Mouse (Mus musculus): ENCODE results near the gene Dapk3.
"Not testable (repeated sequence)": the region's sequence is repeated elsewhere in the genome, so short reads cannot be mapped to it uniquely, and the experiment has no call there.

Dapk3 gene

DNA sequence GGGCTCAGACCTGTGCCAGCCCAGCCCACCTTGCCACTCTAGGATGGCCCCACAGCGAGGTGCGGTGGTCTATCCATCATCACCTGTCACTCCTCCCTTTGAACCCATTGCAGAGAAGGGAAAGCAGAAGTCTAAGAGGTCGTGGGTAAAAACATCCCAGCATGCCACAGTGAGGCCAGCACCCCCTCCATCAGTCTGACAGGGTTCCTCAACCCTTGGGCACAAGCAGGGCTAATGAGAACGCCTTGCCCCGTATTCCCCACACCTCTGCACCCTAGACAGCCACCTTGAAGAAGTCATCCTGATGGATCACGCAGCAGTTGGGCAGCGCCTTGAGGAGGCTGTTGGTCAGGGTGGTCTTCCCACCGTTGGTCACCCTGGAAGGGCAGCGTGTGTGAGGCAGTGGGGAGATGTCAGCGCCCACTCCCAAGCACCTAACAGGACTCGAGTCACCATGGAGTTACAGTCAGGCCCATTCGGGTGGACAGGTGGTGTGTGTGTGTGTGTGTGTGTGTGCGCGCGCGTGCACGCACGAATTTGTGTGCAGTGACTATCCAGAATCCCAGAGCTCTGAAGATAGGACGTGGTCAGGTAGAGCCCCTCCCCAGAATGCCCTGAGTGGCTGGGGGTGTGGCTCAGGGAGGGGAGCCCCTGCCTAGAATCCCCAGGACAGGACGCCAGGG is 17.9 kb downstream of the Dapk3 start:
- no peak for ATAC-seq (ENCODE audit: low TSS enrichment)

DNA sequence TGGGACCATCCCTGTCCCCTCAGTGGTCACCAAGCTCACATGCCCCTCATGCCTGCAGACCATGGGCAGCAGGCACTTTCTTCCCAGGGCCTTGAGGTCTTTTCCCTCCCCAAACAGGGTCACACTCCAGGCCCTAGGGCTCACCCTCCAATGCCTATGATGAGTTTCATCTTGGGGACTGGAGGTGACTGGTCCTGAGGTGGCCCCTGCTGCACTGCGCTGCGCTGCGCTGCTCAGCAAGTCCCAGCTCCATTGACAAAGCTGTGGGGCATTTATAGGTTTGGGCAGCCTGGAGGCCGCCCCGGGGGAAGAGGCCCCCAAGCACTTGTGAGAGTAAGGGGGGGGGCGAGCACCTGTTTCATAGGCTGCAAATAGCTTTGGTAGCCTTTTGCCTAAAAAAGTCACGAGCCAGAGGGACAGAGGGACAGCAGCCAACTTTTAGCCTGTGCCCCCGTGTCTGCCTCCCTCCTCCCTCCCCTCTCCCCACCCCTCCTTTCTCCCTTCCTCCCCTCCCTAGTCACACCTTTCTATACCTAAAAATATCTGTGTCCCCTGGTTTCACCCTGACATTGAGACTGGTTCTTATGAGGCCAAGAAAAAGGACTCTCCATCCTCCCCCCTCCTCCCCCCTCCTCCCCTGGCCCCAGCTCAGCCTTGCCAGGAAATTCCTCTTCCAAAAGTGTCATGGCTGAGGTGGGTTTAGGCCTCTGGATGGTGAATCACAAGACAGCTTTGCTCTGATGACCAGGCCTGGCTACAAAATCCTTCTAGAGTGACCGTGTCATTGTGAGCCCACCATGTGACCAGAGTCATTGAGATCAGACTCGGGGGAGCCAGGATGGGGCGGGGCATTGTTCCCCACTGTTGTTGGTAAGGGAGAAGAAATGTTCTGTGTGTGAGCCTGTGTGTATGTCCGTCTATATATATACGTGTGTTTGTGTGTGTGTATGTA is 19.3 kb downstream of the Dapk3 start, which contains the start of gene Nmrk2:
Nmrk2 (minus strand) TSS at position 245 of the 952 bp plus-strand sequence.
- no peak for ATAC-seq (ENCODE audit: low TSS enrichment)

- ATAC-seq (ENCODE audit: low TSS enrichment), result no peak
Observed at GRCm38 (mm10) chr10:81202978-81203720, 20.3 kb downstream of the Dapk3 start.

DNA sequence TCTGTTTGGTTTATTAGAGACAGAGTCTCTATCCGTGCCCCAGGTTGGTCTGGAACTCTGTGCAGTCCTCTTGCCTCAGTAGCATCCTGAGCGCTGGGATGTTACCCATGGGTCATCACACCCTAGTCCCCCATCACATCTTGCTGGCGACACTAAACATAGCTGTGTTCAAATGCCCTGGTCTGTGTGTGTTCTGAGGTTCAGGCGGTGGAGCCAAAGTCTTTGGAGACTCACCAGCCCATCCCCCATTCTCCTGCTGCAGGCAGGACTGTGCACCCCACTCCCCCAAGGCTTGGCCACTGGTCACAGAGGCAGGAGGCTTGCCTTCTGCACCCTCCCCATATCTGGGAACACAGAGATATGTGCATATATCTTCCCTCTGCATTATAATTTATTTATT is 21.3 kb downstream of the Dapk3 start:
- peak; percentile 35 for ATAC-seq (ENCODE audit: low TSS enrichment)

GRCm38 (mm10) chr10:81210154-81210553 is 27.3 kb downstream of the Dapk3 start:
- no peak for ATAC-seq (ENCODE audit: low TSS enrichment)

DNA sequence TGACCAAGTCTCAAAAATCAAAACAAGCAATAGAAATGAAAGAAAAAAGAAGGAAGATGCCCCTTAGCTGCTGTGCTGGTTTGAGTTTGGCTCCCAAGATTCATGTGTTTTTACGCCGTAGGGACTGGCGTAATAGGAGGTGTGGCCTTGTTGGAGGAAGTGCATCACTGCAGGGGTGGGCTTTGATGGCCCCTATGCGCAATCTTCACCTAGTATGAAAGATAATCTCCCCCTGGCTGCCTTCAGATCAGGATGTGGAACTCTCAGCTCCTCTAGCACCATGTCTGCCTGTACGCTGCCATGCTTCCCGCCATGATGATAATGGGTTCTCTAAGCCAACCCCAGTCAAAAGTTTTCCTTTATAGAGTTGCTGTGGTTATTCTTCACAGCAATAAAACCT is 33.5 kb downstream of the Dapk3 start:
- no peak for ATAC-seq (ENCODE audit: low TSS enrichment)

- ATAC-seq (ENCODE audit: low TSS enrichment), result no peak
Observed at GRCm38 (mm10) chr10:81216810-81217209, 34.0 kb downstream of the Dapk3 start.

DNA sequence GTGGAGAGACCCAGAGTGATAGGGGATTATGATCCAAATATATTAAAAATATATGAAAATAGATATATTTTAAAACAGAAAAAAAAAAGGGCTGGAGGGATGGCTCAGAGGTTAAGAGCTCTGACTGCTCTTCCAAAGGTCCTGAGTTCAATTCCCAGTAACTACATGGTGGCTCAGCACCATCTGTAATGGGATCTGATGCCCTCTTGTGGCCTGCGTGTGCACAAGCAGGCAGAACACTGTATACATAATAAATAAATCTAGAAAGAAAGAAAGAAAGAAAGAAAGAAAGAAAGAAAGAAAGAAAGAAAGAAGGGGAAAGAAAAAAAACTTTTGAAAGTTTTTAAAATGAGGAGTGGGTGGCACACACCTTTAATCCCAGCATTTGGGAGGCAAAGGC is 34.5 kb downstream of the Dapk3 start:
- ATAC-seq (ENCODE audit: low TSS enrichment), result not testable (repeated sequence)

DNA sequence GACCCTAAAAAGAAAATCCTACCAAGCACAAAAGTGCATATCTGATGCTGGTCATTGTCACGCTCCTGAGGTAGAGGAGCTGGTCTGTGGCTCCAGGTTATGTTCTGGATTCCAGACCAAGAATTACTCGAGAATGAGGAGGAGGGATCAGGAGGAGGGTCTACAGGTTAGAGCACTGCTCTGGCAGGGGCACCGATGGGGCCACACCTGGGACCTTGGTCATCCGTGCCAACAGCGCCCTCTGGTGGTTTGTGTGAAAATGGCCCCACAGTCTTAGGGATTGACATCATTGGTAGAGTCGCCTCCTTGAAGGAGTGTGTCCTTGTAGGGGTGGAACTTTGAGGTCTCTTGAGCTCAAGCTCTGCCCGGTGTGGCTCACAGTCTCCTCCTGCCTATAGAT is 35.2 kb downstream of the Dapk3 start:
- ATAC-seq (ENCODE audit: low TSS enrichment), result peak; percentile 52; the same call in 1 of the 2 replicates

DNA sequence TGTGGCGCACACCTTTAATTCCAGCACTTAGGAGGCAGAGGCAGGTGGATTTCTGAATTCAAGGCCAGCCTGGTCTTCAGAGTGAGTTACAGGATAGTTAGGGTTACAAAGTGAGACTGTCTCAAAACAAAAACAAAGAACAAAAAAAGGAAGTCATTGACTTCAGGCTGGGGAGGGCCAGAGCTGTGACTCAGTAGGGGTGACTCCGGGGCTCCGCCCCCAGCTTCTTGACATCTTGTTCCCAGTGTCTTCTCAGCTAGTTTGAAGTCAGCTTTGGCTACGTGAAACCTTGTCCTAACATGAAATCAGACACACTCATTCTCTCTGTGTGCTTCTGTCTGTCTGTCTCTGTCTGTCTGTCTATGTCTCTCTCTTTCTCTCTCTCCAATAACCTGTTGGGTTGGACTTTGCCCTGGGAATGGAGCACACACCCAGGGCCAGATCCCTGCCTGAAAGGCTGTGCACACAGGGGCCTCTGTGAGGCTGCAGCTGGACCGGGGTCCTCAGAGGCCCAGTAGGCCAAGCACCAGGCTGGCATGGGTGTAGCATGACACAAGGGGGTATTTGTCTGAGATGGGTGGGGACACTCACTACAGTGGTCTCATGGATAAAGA is 38.7 kb downstream of the Dapk3 start:
- ATAC-seq (ENCODE audit: low TSS enrichment), result no peak

DNA sequence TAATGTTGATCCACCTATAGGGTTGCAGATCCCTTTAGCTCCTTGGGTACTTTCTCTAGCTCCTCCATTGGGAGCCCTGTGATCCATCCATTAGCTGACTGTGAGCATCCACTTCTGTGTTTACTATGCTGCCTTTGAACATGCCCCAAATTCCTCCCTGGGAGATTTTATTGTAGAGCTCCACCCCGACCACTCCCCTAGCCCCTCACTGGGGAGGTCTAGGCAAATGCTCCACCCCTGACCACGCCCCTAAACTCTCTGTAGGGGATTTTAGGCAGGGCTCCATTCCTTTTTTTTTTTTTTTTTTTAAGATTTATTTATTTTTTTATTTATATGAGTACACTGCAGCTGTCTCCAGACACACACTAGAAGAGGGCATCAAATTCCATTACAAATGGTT is 40.9 kb downstream of the Dapk3 start:
- ATAC-seq (ENCODE audit: low TSS enrichment), result not testable (repeated sequence)

DNA sequence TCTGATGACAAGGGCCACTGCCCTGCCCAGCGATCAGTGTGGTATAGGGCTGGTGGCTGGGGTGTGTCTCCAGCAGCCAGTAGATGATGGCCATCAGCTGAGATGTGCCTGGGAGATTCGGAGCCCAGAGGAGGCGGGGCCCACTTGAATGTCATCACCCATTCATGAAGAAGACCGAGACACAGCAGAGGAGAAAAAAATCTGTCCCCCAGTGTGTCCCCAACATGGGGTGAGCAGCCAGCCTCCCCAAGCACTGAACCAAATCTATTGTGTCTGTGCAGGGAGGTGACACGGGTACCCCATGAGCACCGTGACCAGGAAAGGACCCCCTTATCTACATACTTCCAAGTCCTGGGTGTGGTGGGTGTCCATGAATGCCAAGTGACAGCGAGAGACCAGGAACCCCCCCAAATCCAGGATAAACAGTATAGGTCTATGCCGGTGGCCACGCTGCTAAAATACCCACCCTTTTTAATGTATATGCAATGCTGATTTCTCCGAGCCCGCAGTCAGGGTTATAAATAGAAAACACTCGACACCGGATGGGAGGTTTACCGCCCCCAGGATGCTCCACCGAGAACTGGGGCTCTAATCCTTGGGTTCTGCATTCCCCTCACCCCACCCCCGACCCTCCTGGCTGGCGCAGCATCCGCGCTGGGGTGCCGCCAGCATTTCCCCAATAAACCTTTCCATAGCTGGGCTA is 47.1 kb downstream of the Dapk3 start:
- ATAC-seq (ENCODE audit: low TSS enrichment), result peak; percentile 42

GRCm38 (mm10) chr10:81230438-81231332 is 47.9 kb downstream of the Dapk3 start, which contains the start of gene Atcay:
TSS of gene Atcay (minus strand) at chr10:81230833.
- peak; percentile 78 for ATAC-seq (ENCODE audit: low TSS enrichment)

GRCm38 (mm10) chr10:81231436-81231835 is 48.6 kb downstream of the Dapk3 start:
- ATAC-seq (ENCODE audit: low TSS enrichment), result no peak

GRCm38 (mm10) chr10:81232580-81233225 is 49.9 kb downstream of the Dapk3 start, which contains the start of gene Zfr2:
TSS of gene Zfr2 (plus strand) at chr10:81233155.
- peak; percentile 63 for ATAC-seq (ENCODE audit: low TSS enrichment)

DNA sequence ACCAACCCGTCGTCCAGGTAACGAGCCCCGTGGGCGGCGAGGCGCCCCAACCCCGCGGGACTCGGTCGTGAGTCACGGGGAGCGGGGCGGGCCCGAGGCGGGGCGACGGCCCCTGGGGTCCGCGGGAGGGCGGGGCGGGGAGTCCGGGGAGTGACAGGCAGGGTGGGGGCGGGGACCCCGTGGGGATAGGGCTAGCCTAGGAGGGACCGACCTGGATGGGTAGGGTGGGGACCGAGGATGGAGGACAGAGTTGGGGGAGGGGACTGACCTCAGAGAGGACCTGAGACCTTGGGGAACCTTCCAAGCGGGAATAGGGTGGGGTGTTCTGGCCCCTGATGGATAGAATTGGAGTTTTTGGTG is 50.4 kb downstream of the Dapk3 start:
- ATAC-seq (ENCODE audit: low TSS enrichment), result no peak

GRCm38 (mm10) chr10:81234206-81234605 is 51.4 kb downstream of the Dapk3 start:
- ATAC-seq (ENCODE audit: low TSS enrichment), result no peak

DNA sequence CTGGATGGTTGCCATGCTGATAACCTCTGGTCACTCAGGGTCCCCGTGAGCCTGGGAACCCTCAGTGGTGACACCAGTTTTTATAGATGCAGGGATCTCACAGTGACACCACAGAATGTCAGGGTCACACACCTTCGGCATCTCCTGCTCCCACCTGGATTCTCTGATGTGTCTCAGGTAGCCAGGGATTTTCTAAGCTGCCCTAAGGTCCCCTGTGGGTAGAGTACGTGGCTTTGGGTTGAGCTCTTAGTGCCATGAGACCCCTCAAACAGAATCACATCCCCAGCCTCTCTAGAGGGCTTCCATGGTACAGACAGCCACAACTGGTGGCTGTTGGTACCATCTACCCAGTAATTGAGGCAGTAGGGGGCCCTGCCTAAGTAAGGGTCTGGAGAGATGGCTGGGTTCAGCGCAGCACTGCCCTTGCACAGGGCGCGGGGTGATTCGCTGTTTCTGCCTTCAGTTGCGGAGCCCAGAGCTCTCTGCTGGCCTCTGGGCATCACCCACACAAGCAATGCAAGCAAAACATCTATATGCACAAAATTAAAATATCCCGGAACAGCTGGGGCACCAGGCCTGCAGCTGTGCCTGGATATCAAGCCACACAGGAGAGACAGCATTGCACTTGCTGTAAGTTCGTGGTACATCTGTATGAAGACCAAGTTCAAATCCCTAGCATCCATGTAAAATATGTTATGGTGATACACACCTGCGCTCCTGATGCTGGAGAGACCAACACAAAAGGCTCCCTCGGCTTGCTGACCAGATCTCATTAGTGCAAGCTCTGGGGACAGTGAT is 53.9 kb downstream of the Dapk3 start:
- ATAC-seq (ENCODE audit: low TSS enrichment), result no peak

- no peak for ATAC-seq (ENCODE audit: low TSS enrichment)
Observed at GRCm38 (mm10) chr10:81238618-81239017, 55.8 kb downstream of the Dapk3 start.

Measured in frontal cortex, adult (tissue).